Mouse (Mus musculus): Measurements from ENCODE around the gene Mrpl24. TPM values are rescaled to one million over a fixed set of nuclear protein-coding genes. Genes with fewer than 3 reads are reported as not detected.

The Mrpl24 gene
- polyA plus RNA-seq, 1 experiment from 2014 or later, result 76.4 TPM

DNA sequence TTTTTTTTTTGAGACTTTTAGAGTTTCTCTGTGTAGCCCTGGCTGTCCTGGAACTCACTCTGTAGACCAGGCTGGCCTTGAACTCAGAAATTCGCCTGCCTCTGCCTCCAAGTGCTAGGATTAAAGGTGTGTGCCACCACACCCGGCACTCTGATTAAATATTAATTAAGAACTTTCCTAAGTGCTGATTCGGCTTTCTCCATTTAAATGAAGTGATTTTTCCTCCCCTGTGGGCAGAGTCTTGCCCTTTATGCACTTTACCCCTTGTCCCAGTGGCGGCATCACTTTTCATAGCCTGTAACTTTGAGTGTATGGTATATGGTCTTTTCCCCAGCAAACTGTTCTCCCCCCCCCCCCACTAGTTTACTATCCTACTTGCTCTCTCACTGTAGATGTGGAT, 15.9 kb downstream of the Mrpl24 start:
- no peak overlapping the region for H3K4me3 ChIP-seq (replicated peaks)
- no peak overlapping the region for H3K9ac ChIP-seq
- no peak overlapping the region for H3K4me2 ChIP-seq
- H3K27ac ChIP-seq, result no peak overlapping the region
- ATAC-seq (ENCODE audit: insufficient read depth, low FRiP score, low read depth), result no peak
- no peaks in the 10 kb centered on the region for H3K27me3 ChIP-seq (replicated peaks)
- H3K36me3 ChIP-seq, result peaks cover 32% of the 10 kb centered on the region
- H3K9me3 ChIP-seq, result no peaks in the 10 kb centered on the region
- H3K4me1 ChIP-seq, result peaks cover 16% of the 10 kb centered on the region
- WGBS, result 70% methylated on average over 4 of the region's 4 CpGs

DNA sequence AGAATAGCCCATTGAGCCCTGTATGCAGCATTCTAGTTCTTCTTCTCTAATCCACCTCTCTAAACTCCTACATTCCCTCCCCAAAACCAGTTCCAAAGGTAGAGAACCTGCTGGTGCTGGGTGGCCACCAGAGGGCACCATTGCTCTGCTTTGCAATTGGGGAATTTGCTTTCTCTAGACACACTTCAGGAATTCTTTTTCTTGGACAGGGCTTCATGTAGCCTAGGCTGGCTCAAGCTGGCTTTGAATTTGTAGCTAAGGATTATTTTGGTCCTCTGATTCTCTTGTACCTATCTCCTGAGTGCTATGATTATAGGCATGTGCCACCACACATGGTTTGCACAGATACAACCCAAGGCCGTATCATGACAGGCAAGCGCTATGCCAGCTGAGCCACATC, 16.5 kb downstream of the Mrpl24 start:
- Histone ChIP-seq H3K4me1 (peaks cover 16% of the 10 kb centered on the region), H3K4me2 (no peak overlapping the region), H3K9ac (no peak overlapping the region), H3K27ac (no peak overlapping the region), H3K9me3 (no peaks in the 10 kb centered on the region), H3K36me3 (peaks cover 36% of the 10 kb centered on the region), H3K4me3 (replicated peaks) (no peak overlapping the region), H3K27me3 (replicated peaks) (no peaks in the 10 kb centered on the region)
- ATAC-seq (ENCODE audit: insufficient read depth, low FRiP score, low read depth), result 0 out of 2 replicates have a peak, but pooled peaks have one; percentile 36
- WGBS, result 100% methylated on average over 2 of the region's 2 CpGs

GRCm38 (mm10) chr3:87940611-87941010, 21.3 kb downstream of the Mrpl24 start:
- no peaks in the 10 kb centered on the region for H3K27me3 ChIP-seq (replicated peaks)
- no peak overlapping the region for H3K4me3 ChIP-seq (replicated peaks)
- WGBS, result 61% methylated on average over 5 of the region's 5 CpGs
- no peak for ATAC-seq (ENCODE audit: insufficient read depth, low FRiP score, low read depth)
- H3K27ac ChIP-seq, result no peak overlapping the region
- H3K36me3 ChIP-seq, result peaks cover 39% of the 10 kb centered on the region
- H3K4me1 ChIP-seq, result 0 out of 2 replicates have a peak, but pooled peaks cover 4% of the 10 kb centered on the region
- no peaks in the 10 kb centered on the region for H3K9me3 ChIP-seq
- no peak overlapping the region for H3K9ac ChIP-seq
- H3K4me2 ChIP-seq, result no peak overlapping the region

GRCm38 (mm10) chr3:87942471-87942870, 23.2 kb downstream of the Mrpl24 start:
- Histone ChIP-seq H3K27me3 (replicated peaks) (0 out of 2 replicates have a peak, but pooled peaks cover 7% of the 10 kb centered on the region), H3K9me3 (no peaks in the 10 kb centered on the region), H3K9ac (no peak overlapping the region), H3K4me1 (peaks cover 14% of the 10 kb centered on the region; the same call in 1 of the 2 replicates), H3K4me2 (no peak overlapping the region), H3K4me3 (replicated peaks) (no peak overlapping the region), H3K36me3 (peaks cover 39% of the 10 kb centered on the region), H3K27ac (no peak overlapping the region)
- 96% methylated on average over 2 of the region's 2 CpGs for WGBS
- no peak for ATAC-seq (ENCODE audit: insufficient read depth, low FRiP score, low read depth)

DNA sequence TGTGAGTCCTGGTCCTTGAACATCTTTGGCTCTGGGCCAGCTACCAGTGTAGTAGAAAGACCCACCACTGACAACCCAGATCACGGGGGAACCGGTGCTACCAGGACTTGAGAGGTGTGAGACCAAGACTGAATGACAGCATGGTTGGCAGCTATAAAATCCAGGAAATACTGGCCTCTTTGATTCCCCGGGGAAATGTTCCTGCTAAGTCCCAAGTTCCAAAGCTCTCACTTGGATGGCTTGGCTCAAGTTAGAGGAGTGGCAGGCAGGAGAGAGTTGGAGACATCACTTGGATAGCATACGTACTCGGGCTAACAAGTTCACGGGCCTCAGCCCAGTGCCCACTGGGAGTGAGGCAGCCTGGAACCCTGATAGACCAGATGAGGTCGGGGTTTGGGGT, 24.3 kb downstream of the Mrpl24 start:
- Histone ChIP-seq H3K36me3 (peaks cover 34% of the 10 kb centered on the region), H3K4me3 (replicated peaks) (no peak overlapping the region), H3K27ac (no peak overlapping the region), H3K4me2 (no peak overlapping the region), H3K9me3 (no peaks in the 10 kb centered on the region), H3K27me3 (replicated peaks) (peaks cover 12% of the 10 kb centered on the region; the same call in 1 of the 2 replicates), H3K9ac (no peak overlapping the region), H3K4me1 (peaks cover 25% of the 10 kb centered on the region)
- 78% methylated on average over 7 of the region's 7 CpGs for WGBS
- no peak for ATAC-seq (ENCODE audit: insufficient read depth, low FRiP score, low read depth)

DNA sequence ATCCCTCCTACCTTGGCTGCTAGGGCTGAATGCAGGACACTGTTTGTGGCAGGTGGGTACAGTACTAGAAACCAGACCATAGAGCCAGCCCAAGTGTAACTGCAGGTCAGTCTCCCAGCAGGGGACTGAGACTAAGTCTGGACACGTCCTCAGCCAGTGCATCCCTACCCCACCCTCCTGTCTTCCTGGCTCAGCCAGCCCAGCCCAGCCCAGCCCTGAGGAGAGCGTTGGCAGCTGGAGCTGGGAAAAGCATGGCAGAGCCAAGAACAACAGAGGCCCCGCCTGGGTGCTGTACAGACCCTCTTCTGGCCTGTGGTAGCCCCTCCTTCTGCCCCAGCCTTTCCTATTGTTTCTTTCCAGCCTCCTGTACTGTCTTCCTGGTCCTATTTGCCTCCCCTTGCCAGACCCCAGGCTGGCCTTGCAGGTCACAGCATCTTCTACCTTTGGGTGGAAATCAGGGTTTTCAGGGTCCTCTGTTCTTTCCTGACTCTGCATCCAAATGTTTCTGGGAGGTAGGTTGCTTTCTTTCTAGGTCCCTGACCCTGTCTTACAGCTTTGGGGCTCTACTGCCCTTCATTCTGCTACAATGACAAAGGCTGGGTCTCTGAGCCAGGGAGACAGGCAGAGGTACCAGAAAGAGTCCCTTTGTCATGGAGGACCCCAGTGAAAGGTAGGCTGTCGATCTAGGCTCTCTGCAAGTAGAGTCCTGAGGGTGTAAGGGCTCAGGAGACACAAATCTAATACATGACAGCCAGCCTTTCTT, 25.7 kb downstream of the Mrpl24 start:
- H3K4me2 ChIP-seq, result no peak overlapping the region
- ATAC-seq (ENCODE audit: insufficient read depth, low FRiP score, low read depth), result peak; percentile 51; the same call in 1 of the 2 replicates
- no peak overlapping the region for H3K4me3 ChIP-seq (replicated peaks)
- no peak overlapping the region for H3K27ac ChIP-seq
- H3K27me3 ChIP-seq (replicated peaks), result peaks cover 18% of the 10 kb centered on the region
- no peaks in the 10 kb centered on the region for H3K9me3 ChIP-seq
- H3K36me3 ChIP-seq, result peaks cover 20% of the 10 kb centered on the region
- peaks cover 39% of the 10 kb centered on the region for H3K4me1 ChIP-seq
- WGBS, result 32% methylated on average over 4 of the region's 4 CpGs
- H3K9ac ChIP-seq, result no peak overlapping the region

DNA sequence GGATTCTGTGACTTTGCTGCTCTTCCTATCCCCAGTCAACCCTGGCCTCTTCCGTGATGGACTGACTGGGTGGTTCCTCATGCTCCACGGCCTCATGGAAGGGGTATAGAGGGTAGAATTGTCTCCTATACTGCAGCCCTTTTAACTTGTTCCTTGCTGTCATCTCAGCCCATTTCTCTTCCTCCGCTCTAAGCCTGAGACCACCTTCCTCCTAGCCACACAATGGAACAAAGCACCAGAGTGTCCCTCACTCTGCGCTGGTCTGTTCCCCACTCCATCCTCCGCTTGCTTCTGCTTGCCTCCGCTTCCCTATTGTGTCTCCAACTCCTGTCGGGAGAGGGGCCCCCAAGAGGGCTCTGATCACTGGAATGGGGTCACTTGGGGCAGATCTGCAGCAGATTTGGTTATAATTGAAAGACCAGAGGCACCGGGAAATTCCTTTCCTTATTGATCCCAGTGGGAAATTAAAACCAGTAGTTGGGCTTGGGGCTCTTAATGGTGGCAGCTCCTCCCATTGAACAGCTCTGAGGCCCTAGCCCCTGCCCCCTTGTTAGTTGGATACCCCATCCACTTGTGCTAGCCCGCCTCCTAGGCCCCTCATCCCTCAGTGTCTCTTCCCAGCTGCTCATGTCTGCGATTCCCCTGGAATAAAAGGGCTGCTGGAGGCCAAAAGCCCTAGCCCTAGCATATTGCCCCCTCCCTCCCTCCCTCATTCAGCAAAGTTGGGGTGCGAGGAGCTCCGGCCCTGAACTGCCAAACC, 26.7 kb downstream of the Mrpl24 start:
- H3K9ac ChIP-seq, result no peak overlapping the region
- H3K4me1 ChIP-seq, result peaks cover 44% of the 10 kb centered on the region
- no peak for ATAC-seq (ENCODE audit: insufficient read depth, low FRiP score, low read depth)
- H3K36me3 ChIP-seq, result peaks cover 15% of the 10 kb centered on the region
- H3K27ac ChIP-seq, result no peak overlapping the region
- 37% methylated on average over 12 of the region's 12 CpGs for WGBS
- no peak overlapping the region for H3K4me3 ChIP-seq (replicated peaks)
- H3K27me3 ChIP-seq (replicated peaks), result peaks cover 23% of the 10 kb centered on the region
- H3K9me3 ChIP-seq, result no peaks in the 10 kb centered on the region
- no peak overlapping the region for H3K4me2 ChIP-seq

GRCm38 (mm10) chr3:87946541-87946860, 27.2 kb downstream of the Mrpl24 start:
- Histone ChIP-seq H3K27me3 (replicated peaks) (peaks cover 23% of the 10 kb centered on the region), H3K4me2 (0 out of 2 replicates have a peak overlapping the region, but pooled peaks have one; percentile 63), H3K27ac (no peak overlapping the region), H3K9ac (no peak overlapping the region), H3K4me3 (replicated peaks) (no peak overlapping the region), H3K9me3 (no peaks in the 10 kb centered on the region), H3K36me3 (peaks cover 10% of the 10 kb centered on the region), H3K4me1 (peaks cover 44% of the 10 kb centered on the region)
- 36% methylated on average over 1 of the region's 1 CpGs for WGBS
- ATAC-seq (ENCODE audit: insufficient read depth, low FRiP score, low read depth), result no peak

DNA sequence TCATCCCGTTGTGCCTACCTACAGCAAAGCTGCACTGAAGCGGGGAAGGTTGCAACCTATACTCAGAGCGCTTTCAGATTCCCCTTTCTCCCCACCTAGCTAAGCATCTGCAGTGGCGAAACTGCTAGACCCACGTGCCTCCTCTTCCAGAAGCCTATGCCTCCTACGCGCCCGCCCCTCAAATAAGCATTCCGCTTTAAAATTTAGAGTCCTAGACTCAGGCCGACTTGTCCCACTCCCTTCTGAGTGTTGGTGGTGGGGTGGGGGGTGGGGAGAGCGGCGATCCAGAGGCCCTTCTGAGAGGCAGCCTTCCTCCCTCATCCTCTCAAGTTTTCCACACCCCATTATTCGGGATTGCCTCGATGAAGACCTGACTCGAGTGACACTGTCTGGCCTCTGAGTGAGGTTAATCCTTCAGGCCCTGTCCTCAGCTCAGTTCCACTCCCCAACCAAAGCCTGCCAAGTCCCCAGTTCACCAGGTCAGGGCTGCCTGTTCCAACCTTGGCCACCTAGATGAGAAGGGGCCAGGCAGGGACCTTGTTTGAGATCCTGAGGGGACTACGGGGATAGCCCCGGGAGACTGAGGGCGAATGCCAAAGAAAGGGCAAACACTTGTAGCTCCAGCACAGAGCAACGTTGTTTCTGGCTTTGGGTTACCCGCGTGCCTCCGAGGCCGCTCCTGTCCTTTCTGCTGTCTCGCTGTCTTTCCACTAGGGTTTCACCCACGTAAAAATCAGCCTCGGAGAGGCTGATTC, 27.9 kb downstream of the Mrpl24 start:
- no peak for ATAC-seq (ENCODE audit: insufficient read depth, low FRiP score, low read depth)
- 7% methylated on average over 26 of the region's 26 CpGs for WGBS
- H3K27ac ChIP-seq, result no peak overlapping the region

GRCm38 (mm10) chr3:87947811-87948199, 28.5 kb downstream of the Mrpl24 start:
- 1% methylated on average over 16 of the region's 17 CpGs for WGBS
- peak overlapping the region; percentile 29 for H3K4me3 ChIP-seq (replicated peaks)
- H3K27me3 ChIP-seq (replicated peaks), result peaks cover 23% of the 10 kb centered on the region
- peaks cover 48% of the 10 kb centered on the region for H3K4me1 ChIP-seq
- H3K9me3 ChIP-seq, result no peaks in the 10 kb centered on the region
- no peak overlapping the region for H3K9ac ChIP-seq
- no peak overlapping the region for H3K27ac ChIP-seq
- no peaks in the 10 kb centered on the region for H3K36me3 ChIP-seq
- H3K4me2 ChIP-seq, result peak overlapping the region; percentile 63
- ATAC-seq (ENCODE audit: insufficient read depth, low FRiP score, low read depth), result no peak

More for the DNA sequence above, 27.9 kb downstream of the Mrpl24 start:
- Histone ChIP-seq H3K4me1 (peaks cover 44% of the 10 kb centered on the region), H3K4me3 (replicated peaks) (peak overlapping the region; percentile 29), H3K36me3 (peaks cover 3% of the 10 kb centered on the region; the same call in 1 of the 2 replicates), H3K27me3 (replicated peaks) (peaks cover 23% of the 10 kb centered on the region), H3K9me3 (no peaks in the 10 kb centered on the region), H3K4me2 (peak overlapping the region; percentile 63), H3K9ac (no peak overlapping the region)

- Histone ChIP-seq H3K4me1 (peaks cover 50% of the 10 kb centered on the region), H3K9me3 (no peaks in the 10 kb centered on the region), H3K4me3 (replicated peaks) (peak within 1 kb of the TSS; percentile 29), H3K36me3 (no peaks in the 10 kb centered on the region), H3K27ac (no peak within 1 kb of the TSS), H3K9ac (no peak within 1 kb of the TSS), H3K27me3 (replicated peaks) (peaks cover 23% of the 10 kb centered on the region), H3K4me2 (peak within 1 kb of the TSS; percentile 63)
- WGBS, result 6% methylated on average over 35 of the region's 35 CpGs
- no peak for ATAC-seq (ENCODE audit: insufficient read depth, low FRiP score, low read depth)
These were observed 29.3 kb downstream of the Mrpl24 start, which contains the start of gene Crabp2 for GRCm38 (mm10) chr3:87948378-87949265. Crabp2 (plus strand) TSS chr3:87948666.

Measured in stomach, embryonic 15.5 days (tissue).